Comparison of ENCODE assay signal across 29 mouse cellular contexts in genomic region chr15:30468773-30469172, GRCm38 (mm10).
DNase-seq lines count a peak whose midpoint lies in the region; ATAC-seq and TF ChIP-seq lines count a peak whose summit lies in the region.
"Had no signal": no experiment of that assay in that cellular context is flagged by ENCODE, and none has a peak within 500 bp of the region (broad histone marks: within the 10 kb centered on the region; RNA-seq: fewer than 3 reads in every experiment).

No protein-coding gene starts in this region.

- no peak overlapping the region for H3K4me2 ChIP-seq in liver, postnatal 0 days (ENCODE audit: low read depth, low read length)
- no peak overlapping the region for H3K4me2 ChIP-seq in liver, embryonic 11.5 days
- H3K4me2 ChIP-seq in stomach, postnatal 0 days (replicated peaks; ENCODE audit: low read depth), result no peak overlapping the region
- H3K4me2 ChIP-seq: forebrain, embryonic 15.5 days; heart, embryonic 12.5 days; hindbrain, embryonic 15.5 days; limb, embryonic 13.5 days; lung, embryonic 14.5 days; midbrain, embryonic 12.5 days had no signal

- no peak overlapping the region for H3K9ac ChIP-seq in liver, postnatal 0 days (replicated peaks)
- no peak overlapping the region for H3K9ac ChIP-seq in liver, embryonic 11.5 days (ENCODE audit: low read depth, low read length)
- H3K9ac ChIP-seq in stomach, postnatal 0 days (ENCODE audit: low read length), result no peak overlapping the region
- H3K9ac ChIP-seq: forebrain, embryonic 15.5 days; heart, embryonic 12.5 days; hindbrain, embryonic 15.5 days; limb, embryonic 13.5 days; liver, embryonic 14.5 days; lung, embryonic 14.5 days; midbrain, embryonic 12.5 days had no signal

- intact Hi-C loops in left cerebral cortex, postnatal 25 days (cut with DNase I), result no loop called here

- ATAC-seq in liver, postnatal 0 days, result peak; percentile 36
- ATAC-seq in liver, embryonic 11.5 days (replicated peaks; ENCODE audit: low FRiP score), result no peak
- ATAC-seq in stomach, postnatal 0 days (ENCODE audit: low FRiP score, low TSS enrichment), result no peak
- ATAC-seq: forebrain, embryonic 15.5 days; inflammation-experienced regulatory T-cells, adult 6 months had no signal

- TF ChIP-seq CTCF in liver, postnatal 0 days (IDR thresholded peaks at IDR 0.05; ENCODE audit: low read depth), result no peak
- no peak for TF ChIP-seq CTCF in bone marrow macrophage, adult 2 months (IDR thresholded peaks at IDR 0.05; ENCODE audit: low read depth, low read length)
- no peak for TF ChIP-seq CTCF in stomach, postnatal 0 days (IDR thresholded peaks at IDR 0.05; ENCODE audit: low read depth)

- no peak for TF ChIP-seq EP300 in liver, postnatal 0 days (IDR thresholded peaks at IDR 0.05; ENCODE audit: low read depth)
- no peak for TF ChIP-seq EP300 in stomach, postnatal 0 days (optimal IDR thresholded peaks at IDR 0.05)

- H3K4me1 ChIP-seq in liver, postnatal 0 days (ENCODE audit: insufficient read depth), result no peaks in the 10 kb centered on the region
- H3K4me1 ChIP-seq in liver, embryonic 11.5 days (replicated peaks; ENCODE audit: control insufficient read depth, insufficient read depth, low read length), result no peaks in the 10 kb centered on the region
- peaks cover 17% of the 10 kb centered on the region for H3K4me1 ChIP-seq in bone marrow macrophage, adult 2 months (ENCODE audit: control insufficient read depth, insufficient read depth, low read length)
- no peaks in the 10 kb centered on the region for H3K4me1 ChIP-seq in stomach, postnatal 0 days (replicated peaks; ENCODE audit: control insufficient read depth, insufficient read depth)
- H3K4me1 ChIP-seq: megakaryocyte, embryonic 14.5 days; midbrain, embryonic 12.5 days had no signal

- no peak overlapping the region for H3K4me3 ChIP-seq in liver, postnatal 0 days (ENCODE audit: low read depth, low read length)
- no peak overlapping the region for H3K4me3 ChIP-seq in liver, embryonic 11.5 days (ENCODE audit: low read depth, low read length)
- no peak overlapping the region for H3K4me3 ChIP-seq in bone marrow macrophage, adult 2 months (ENCODE audit: insufficient read depth, low read length)
- no peak overlapping the region for H3K4me3 ChIP-seq in macrophage (ENCODE audit: inconsistent target)
- H3K4me3 ChIP-seq in stomach, postnatal 0 days (ENCODE audit: low read depth, low read length), result no peak overlapping the region
- H3K4me3 ChIP-seq: forebrain, embryonic 15.5 days; heart, adult 2 months; heart, embryonic 12.5 days; hindbrain, embryonic 10.5 days; hindbrain, embryonic 15.5 days; layer of hippocampus, adult 2 months; left cerebral cortex, adult 2 months; limb, embryonic 13.5 days; megakaryocyte, embryonic 14.5 days; midbrain, embryonic 12.5 days; myocyte had no signal

- no peaks in the 10 kb centered on the region for H3K79me2 ChIP-seq in macrophage (ENCODE audit: inconsistent target)

- 44% methylated on average over 3 of the region's 3 CpGs for WGBS in liver, postnatal 0 days (ENCODE audit: insufficient replicate concordance)
- WGBS in liver, embryonic 11.5 days, result 74% methylated on average over 3 of the region's 3 CpGs
- WGBS in macrophage (ENCODE audit: missing documents), result 0% methylated on average over 3 of the region's 3 CpGs
- 70% methylated on average over 3 of the region's 3 CpGs for WGBS in stomach, postnatal 0 days

- no peak for DNase-seq in liver, postnatal 0 days
- DNase-seq in liver, embryonic 11.5 days (ENCODE audit: low spot score), result no peak
- peak; percentile 34 for DNase-seq in splenic B cell, adult 2 months (ENCODE audit: low read depth, low spot score)
- no peak for DNase-seq in left cerebral cortex, postnatal 25 days (ENCODE audit: low spot score in 2 of 2)
- no peak for DNase-seq in thymus, postnatal 14 days
- DNase-seq in stomach, postnatal 0 days (ENCODE audit: low spot score), result no peak
- DNase-seq: adrenal gland, postnatal 14 days; cerebellum, adult 11-12 months; cerebellum, postnatal 10 days; gastrocnemius, postnatal 25 days; heart, adult 2 months; kidney, adult 2 months; kidney, postnatal 36 days; lung, embryonic 14.5 days; lung, postnatal 14 days had no signal

- TF ChIP-seq POLR2A in bone marrow macrophage, adult 2 months (IDR thresholded peaks at IDR 0.05; ENCODE audit: borderline replicate concordance, low read depth, low read length), result no peak

- H3K36me3 ChIP-seq in liver, postnatal 0 days (replicated peaks; ENCODE audit: insufficient read depth, low read length), result no peaks in the 10 kb centered on the region
- H3K36me3 ChIP-seq in liver, embryonic 11.5 days (ENCODE audit: control insufficient read depth, insufficient read depth, low read length), result no peaks in the 10 kb centered on the region
- no peaks in the 10 kb centered on the region for H3K36me3 ChIP-seq in macrophage (ENCODE audit: inconsistent target)
- no peaks in the 10 kb centered on the region for H3K36me3 ChIP-seq in splenic B cell, adult 2 months (ENCODE audit: control insufficient read depth, insufficient read depth, low read length, poor library complexity, severe bottlenecking)
- H3K36me3 ChIP-seq in stomach, postnatal 0 days (ENCODE audit: control insufficient read depth, insufficient read depth, low read length), result no peaks in the 10 kb centered on the region
- H3K36me3 ChIP-seq: forebrain, embryonic 15.5 days; heart, embryonic 12.5 days; hindbrain, embryonic 10.5 days; hindbrain, embryonic 15.5 days; limb, embryonic 13.5 days; midbrain, embryonic 12.5 days had no signal

- no peaks in the 10 kb centered on the region for H3K9me3 ChIP-seq in liver, postnatal 0 days (ENCODE audit: low read length)
- no peaks in the 10 kb centered on the region for H3K9me3 ChIP-seq in liver, embryonic 11.5 days (ENCODE audit: control insufficient read depth, low read length)
- H3K9me3 ChIP-seq in stomach, postnatal 0 days (ENCODE audit: control insufficient read depth, low read length), result no peaks in the 10 kb centered on the region
- H3K9me3 ChIP-seq: forebrain, embryonic 15.5 days; heart, embryonic 12.5 days; hindbrain, embryonic 10.5 days; hindbrain, embryonic 15.5 days; limb, embryonic 13.5 days; midbrain, embryonic 12.5 days had no signal

- no peaks in the 10 kb centered on the region for H3K27me3 ChIP-seq in liver, postnatal 0 days (ENCODE audit: insufficient read depth, low read length)
- H3K27me3 ChIP-seq in liver, embryonic 11.5 days (replicated peaks; ENCODE audit: control insufficient read depth, insufficient read depth, low read length), result no peaks in the 10 kb centered on the region
- no peaks in the 10 kb centered on the region for H3K27me3 ChIP-seq in splenic B cell, adult 2 months (ENCODE audit: control insufficient read depth, insufficient read depth, low read length, poor library complexity, severe bottlenecking)
- H3K27me3 ChIP-seq in stomach, postnatal 0 days (ENCODE audit: control insufficient read depth, insufficient read depth, low read length), result no peaks in the 10 kb centered on the region
- H3K27me3 ChIP-seq: forebrain, embryonic 15.5 days; heart, embryonic 12.5 days; hindbrain, embryonic 15.5 days; limb, embryonic 13.5 days; megakaryocyte, embryonic 14.5 days; midbrain, embryonic 12.5 days had no signal

- H3K27ac ChIP-seq in liver, postnatal 0 days (ENCODE audit: low read depth), result no peak overlapping the region
- no peak overlapping the region for H3K27ac ChIP-seq in liver, embryonic 11.5 days (ENCODE audit: low read depth, low read length)
- peak overlapping the region; percentile 79 for H3K27ac ChIP-seq in bone marrow macrophage, adult 2 months (ENCODE audit: insufficient read depth, low read depth, low read length)
- peak overlapping the region; percentile 86 for H3K27ac ChIP-seq in macrophage
- H3K27ac ChIP-seq in stomach, postnatal 0 days (replicated peaks), result no peak overlapping the region
- H3K27ac ChIP-seq: forebrain, embryonic 15.5 days; heart, adult 2 months; hindbrain, embryonic 10.5 days; hindbrain, embryonic 15.5 days; layer of hippocampus, adult 2 months; limb, embryonic 13.5 days; liver, embryonic 14.5 days; midbrain, embryonic 12.5 days had no signal

Comparison
In these comparisons a context has a peak if more than half of its experiments do, and no peak if none do; other contexts are left out.
1. H3K27ac ChIP-seq: peak in bone marrow macrophage, adult 2 months (single experiment) and macrophage (single experiment); none in liver, postnatal 0 days (single experiment), liver, embryonic 11.5 days (single experiment) and stomach, postnatal 0 days (single experiment).